Mouse (Mus musculus) embryonic facial prominence, embryonic 13.5 days (tissue): ENCODE measurements around the gene Cdiptos. TPM values are rescaled to one million over a fixed set of nuclear protein-coding genes. Genes with fewer than 3 reads are reported as not detected.

Source experiments
- ATAC-seq: fragments of 200-750 bp; cut with Nextera tagmentation; 2 replicates; pipeline ENCODE4 v1.8.0; 2017; ENCODE audit warnings: low read depth; ENCODE audit not compliant: insufficient number of reproducible peaks, insufficient read depth, low FRiP score, low TSS enrichment
- H3K27ac ChIP-seq: fragments of 300-500 bp; sonication (generic); 2 replicates; pipeline ENCODE4 v1.5.1; 2015; ENCODE audit warnings: moderate library complexity, mild to moderate bottlenecking, inconsistent platforms
- H3K27me3 ChIP-seq: fragments of 300-500 bp; sonication (generic); 2 replicates; pipeline ENCODE4 v1.6.1; 2015; ENCODE audit warnings: mild to moderate bottlenecking, inconsistent platforms
- H3K36me3 ChIP-seq: fragments of 300-500 bp; sonication (generic); 2 replicates; pipeline ENCODE4 v1.6.1; 2015; ENCODE audit warnings: mild to moderate bottlenecking, inconsistent platforms
- H3K4me1 ChIP-seq: fragments of 300-500 bp; sonication (generic); 2 replicates; pipeline ENCODE4 v1.6.1; 2015; ENCODE audit warnings: inconsistent platforms
- H3K4me2 ChIP-seq: fragments of 300-500 bp; sonication (generic); 2 replicates; pipeline ENCODE4 v1.6.1; 2015; ENCODE audit warnings: moderate library complexity, mild to moderate bottlenecking, inconsistent platforms
- H3K4me3 ChIP-seq: fragments of 300-500 bp; sonication (generic); 2 replicates; pipeline ENCODE4 v1.5.1; 2015; ENCODE audit warnings: mild to moderate bottlenecking, inconsistent platforms
- H3K9ac ChIP-seq: fragments of 300-500 bp; sonication (generic); 2 replicates; pipeline ENCODE4 v1.6.1; 2015; ENCODE audit warnings: mild to moderate bottlenecking, inconsistent platforms
- H3K9me3 ChIP-seq: fragments of 300-500 bp; sonication (generic); 2 replicates; pipeline ENCODE4 v1.6.1; 2016; ENCODE audit warnings: inconsistent platforms
- WGBS: fragments of 180-500 bp; shearing (Covaris S2); methylation state at CpG from one replicate; pipeline ENCODE4 v1.1.7; 2015; ENCODE audit warnings: mixed read lengths; 5-methylcytosine and 5-hydroxymethylcytosine counted together
- polyA plus RNA-seq: library from polyadenylated mRNA; unstranded; fragments of >200 nt; fragmentation: Nextera tagmentation; extraction: Ambion mirVana; gene quantifications from 2 replicates; pipeline ENCODE4 v1.2.1, GENCODE M21; 2015

The Cdiptos gene
- polyA plus RNA-seq, 1 experiment from 2014 or later: 1.7 TPM

GRCm38 (mm10) chr7:127012374-127012773 is 36.5 kb upstream of the Cdiptos start:
- H3K4me2 ChIP-seq: no peak overlapping the region
- no peak overlapping the region for H3K4me3 ChIP-seq
- no peak overlapping the region for H3K27ac ChIP-seq
- H3K9me3 ChIP-seq: no peaks in the 10 kb centered on the region
- 91% methylated on average over 6 of the region's 6 CpGs for WGBS
- peaks cover 31% of the 10 kb centered on the region for H3K4me1 ChIP-seq
- ATAC-seq: no peak
- no peak overlapping the region for H3K9ac ChIP-seq
- peaks cover 54% of the 10 kb centered on the region for H3K36me3 ChIP-seq
- no peaks in the 10 kb centered on the region for H3K27me3 ChIP-seq

- H3K9me3 ChIP-seq: no peaks in the 10 kb centered on the region
Observed at GRCm38 (mm10) chr7:127011717-127012116, 35.8 kb upstream of the Cdiptos start.

GRCm38 (mm10) chr7:127011051-127011450 is 35.2 kb upstream of the Cdiptos start:
- H3K27ac ChIP-seq: no peak overlapping the region
- no peaks in the 10 kb centered on the region for H3K9me3 ChIP-seq
- H3K4me3 ChIP-seq: no peak overlapping the region
- peaks cover 54% of the 10 kb centered on the region for H3K36me3 ChIP-seq
- peaks cover 33% of the 10 kb centered on the region for H3K4me1 ChIP-seq
- H3K9ac ChIP-seq: no peak overlapping the region
- ATAC-seq: no peak
- H3K27me3 ChIP-seq: no peaks in the 10 kb centered on the region
- H3K4me2 ChIP-seq: no peak overlapping the region
- WGBS: 90% methylated on average over 2 of the region's 2 CpGs

More at GRCm38 (mm10) chr7:127011717-127012116, 35.8 kb upstream of the Cdiptos start:
- Histone ChIP-seq H3K9ac (no peak overlapping the region), H3K27ac (no peak overlapping the region), H3K36me3 (peaks cover 54% of the 10 kb centered on the region), H3K27me3 (no peaks in the 10 kb centered on the region), H3K4me1 (peaks cover 36% of the 10 kb centered on the region), H3K4me2 (no peak overlapping the region), H3K4me3 (no peak overlapping the region)
- no peak for ATAC-seq
- whole genome bisulfite sequencing: 70% methylated on average over 2 of the region's 2 CpGs

- Histone ChIP-seq H3K4me3 (no peak overlapping the region), H3K36me3 (peaks cover 39% of the 10 kb centered on the region), H3K9ac (no peak overlapping the region), H3K9me3 (no peaks in the 10 kb centered on the region), H3K4me2 (no peak overlapping the region), H3K27me3 (no peaks in the 10 kb centered on the region), H3K27ac (no peak overlapping the region), H3K4me1 (peaks cover 17% of the 10 kb centered on the region)
- 81% methylated on average over 17 of the region's 17 CpGs for WGBS
- ATAC-seq: no peak
Observed at GRCm38 (mm10) chr7:127009307-127010085, 33.6 kb upstream of the Cdiptos start.

- peak overlapping the region; percentile 22; the same call in 1 of the 2 replicates for H3K27ac ChIP-seq
- H3K36me3 ChIP-seq: peaks cover 28% of the 10 kb centered on the region
- no peak overlapping the region for H3K4me2 ChIP-seq
- H3K4me1 ChIP-seq: peaks cover 12% of the 10 kb centered on the region
- no peaks in the 10 kb centered on the region for H3K27me3 ChIP-seq
- H3K4me3 ChIP-seq: no peak overlapping the region
- 0 out of 2 replicates have a peak, but pooled peaks have one; percentile 35 for ATAC-seq
- WGBS: 70% methylated on average over 9 of the region's 9 CpGs
- peak overlapping the region; percentile 40; the same call in 1 of the 2 replicates for H3K9ac ChIP-seq
- no peaks in the 10 kb centered on the region for H3K9me3 ChIP-seq
Observed at GRCm38 (mm10) chr7:127008239-127009019, 32.5 kb upstream of the Cdiptos start.

DNA sequence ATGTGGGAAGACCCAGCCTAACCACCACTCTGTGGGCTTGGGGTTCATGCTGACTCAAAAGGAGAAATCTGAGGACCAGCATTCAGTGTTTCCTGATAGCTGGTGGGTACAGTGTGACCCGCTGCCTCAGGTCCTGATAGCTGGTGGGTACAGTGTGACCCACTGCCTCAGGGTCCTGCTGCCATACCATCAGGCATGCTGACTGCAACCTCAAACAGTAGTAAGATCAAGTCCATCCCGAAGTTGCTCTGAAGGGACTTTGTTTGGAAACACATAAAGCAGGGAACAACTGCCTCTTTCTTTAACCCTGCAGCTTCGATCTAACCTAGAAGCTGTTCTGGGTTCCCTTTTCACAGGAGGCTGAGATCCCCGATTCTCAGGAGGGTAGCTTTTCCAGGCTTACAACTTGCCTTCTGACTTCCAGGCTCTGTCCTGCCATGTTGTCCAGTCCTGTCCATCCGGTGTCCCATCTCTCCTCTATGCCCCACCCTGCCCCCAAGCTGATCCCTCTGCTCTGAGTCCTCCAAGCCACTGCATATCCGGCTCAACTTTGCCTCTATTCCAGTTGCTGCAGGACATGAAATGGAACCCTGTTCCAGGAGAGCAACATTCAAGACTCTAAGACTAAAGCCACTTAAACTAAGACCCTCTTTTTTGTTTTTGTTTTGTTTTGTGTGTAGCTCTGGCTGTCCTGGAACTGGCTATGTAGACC is 31.6 kb upstream of the Cdiptos start:
- 73% methylated on average over 6 of the region's 6 CpGs for WGBS
- no peaks in the 10 kb centered on the region for H3K27me3 ChIP-seq
- H3K9ac ChIP-seq: 0 out of 2 replicates have a peak overlapping the region, but pooled peaks have one; percentile 27

DNA sequence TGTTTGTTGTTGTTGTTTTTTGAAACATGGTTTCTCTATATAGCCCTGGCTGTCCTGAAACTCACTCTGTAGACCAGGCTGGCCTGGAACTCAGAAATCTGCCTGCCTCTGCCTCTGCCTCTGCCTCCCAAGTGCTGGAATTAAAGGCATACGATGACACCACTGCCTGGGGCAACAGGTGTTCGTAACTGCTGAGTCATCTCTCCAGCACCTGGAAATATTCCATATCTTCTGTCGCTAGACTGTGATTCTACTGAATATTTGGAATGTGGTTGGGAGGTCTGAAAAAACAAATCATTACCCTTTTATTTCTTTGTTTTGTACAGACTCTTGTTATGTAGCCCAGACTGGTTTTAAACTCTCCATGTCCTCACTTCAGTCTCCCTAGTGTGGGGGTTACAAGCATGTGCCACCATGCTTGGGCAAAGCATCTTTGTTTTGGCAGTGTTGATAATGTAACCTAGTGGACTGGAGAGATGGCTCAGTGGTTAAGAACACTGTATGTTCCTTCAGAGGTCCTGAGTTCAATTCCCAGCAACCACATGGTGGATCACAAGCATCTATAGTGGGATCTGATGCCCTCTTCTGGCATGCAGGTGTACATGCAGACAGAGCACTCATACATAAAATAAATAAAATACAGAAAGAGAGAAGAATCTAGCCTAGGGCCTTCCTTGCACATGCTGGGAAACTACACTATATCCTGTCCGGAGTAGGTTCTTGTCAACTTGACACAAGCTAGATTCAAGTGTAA is 28.4 kb upstream of the Cdiptos start:
- Histone ChIP-seq H3K36me3 (no peaks in the 10 kb centered on the region), H3K4me3 (no peak overlapping the region), H3K27me3 (no peaks in the 10 kb centered on the region), H3K9ac (no peak overlapping the region), H3K9me3 (no peaks in the 10 kb centered on the region), H3K4me1 (peaks cover 12% of the 10 kb centered on the region), H3K4me2 (no peak overlapping the region), H3K27ac (no peak overlapping the region)
- 87% methylated on average over 4 of the region's 4 CpGs for WGBS
- no peak for ATAC-seq

More for the DNA sequence above, 31.6 kb upstream of the Cdiptos start:
- no peak overlapping the region for H3K4me3 ChIP-seq
- H3K36me3 ChIP-seq: peaks cover 19% of the 10 kb centered on the region
- no peak for ATAC-seq
- H3K4me2 ChIP-seq: no peak overlapping the region
- no peak overlapping the region for H3K27ac ChIP-seq
- H3K4me1 ChIP-seq: peaks cover 12% of the 10 kb centered on the region
- H3K9me3 ChIP-seq: no peaks in the 10 kb centered on the region

DNA sequence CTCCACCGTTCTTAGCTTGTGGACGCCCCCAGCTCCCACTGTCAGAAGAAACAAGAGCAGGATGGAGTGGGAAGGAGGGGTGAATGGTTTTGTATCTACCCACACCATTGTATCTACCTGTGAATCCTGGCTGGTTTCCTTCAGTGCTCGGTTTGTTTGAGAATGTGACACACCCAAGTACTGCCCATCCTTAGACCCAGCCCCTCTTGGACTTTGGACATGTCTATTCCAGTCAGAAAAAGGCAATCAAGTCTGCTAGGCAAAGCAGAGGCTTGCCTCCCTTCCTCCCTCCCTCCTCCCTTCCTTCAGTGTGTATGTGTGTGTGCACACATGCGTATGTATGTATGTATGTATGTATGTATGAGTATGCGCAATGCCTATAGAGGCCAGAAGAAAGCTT is 27.7 kb upstream of the Cdiptos start:
- Histone ChIP-seq H3K4me1 (peaks cover 8% of the 10 kb centered on the region), H3K27ac (no peak overlapping the region), H3K9ac (no peak overlapping the region), H3K4me3 (no peak overlapping the region), H3K36me3 (no peaks in the 10 kb centered on the region), H3K9me3 (no peaks in the 10 kb centered on the region), H3K27me3 (no peaks in the 10 kb centered on the region), H3K4me2 (no peak overlapping the region)
- ATAC-seq: no peak
- 89% methylated on average over 5 of the region's 5 CpGs for WGBS

GRCm38 (mm10) chr7:126999568-126999967 is 23.7 kb upstream of the Cdiptos start:
- H3K27ac ChIP-seq: no peak overlapping the region
- H3K4me2 ChIP-seq: no peak overlapping the region
- 76% methylated on average over 10 of the region's 10 CpGs for WGBS
- no peaks in the 10 kb centered on the region for H3K4me1 ChIP-seq
- H3K4me3 ChIP-seq: no peak overlapping the region
- H3K9ac ChIP-seq: no peak overlapping the region
- no peaks in the 10 kb centered on the region for H3K27me3 ChIP-seq
- no peaks in the 10 kb centered on the region for H3K36me3 ChIP-seq
- no peaks in the 10 kb centered on the region for H3K9me3 ChIP-seq
- no peak for ATAC-seq

GRCm38 (mm10) chr7:126996449-126996848 is 20.6 kb upstream of the Cdiptos start:
- Histone ChIP-seq H3K4me3 (no peak overlapping the region), H3K4me1 (no peaks in the 10 kb centered on the region), H3K9ac (no peak overlapping the region), H3K4me2 (no peak overlapping the region), H3K36me3 (no peaks in the 10 kb centered on the region), H3K9me3 (no peaks in the 10 kb centered on the region), H3K27ac (no peak overlapping the region), H3K27me3 (no peaks in the 10 kb centered on the region)
- WGBS: 76% methylated on average over 4 of the region's 4 CpGs
- no peak for ATAC-seq

DNA sequence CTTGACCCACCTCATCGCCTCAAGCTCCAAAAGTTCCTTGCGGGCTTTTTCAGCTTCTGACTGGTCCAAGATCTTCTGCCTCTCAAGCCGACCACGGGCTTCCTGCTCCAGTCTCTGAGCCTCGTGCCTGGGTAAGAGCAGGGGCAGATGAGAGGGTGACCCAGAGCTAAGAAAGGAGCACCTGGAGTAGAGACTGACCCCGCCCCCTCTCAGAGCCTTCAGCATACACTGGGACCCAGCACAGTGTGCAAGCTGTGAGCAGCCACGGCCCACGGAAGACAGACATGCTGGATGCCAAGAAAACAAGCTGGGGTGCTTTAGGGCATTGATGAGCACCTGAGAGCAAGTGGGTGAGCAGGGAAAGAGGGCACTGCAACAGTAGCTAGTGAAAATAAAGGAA is 12.9 kb upstream of the Cdiptos start:
- Histone ChIP-seq H3K4me3 (no peak overlapping the region), H3K27me3 (no peaks in the 10 kb centered on the region), H3K4me2 (no peak overlapping the region), H3K4me1 (no peaks in the 10 kb centered on the region), H3K9ac (no peak overlapping the region), H3K9me3 (no peaks in the 10 kb centered on the region), H3K36me3 (no peaks in the 10 kb centered on the region), H3K27ac (no peak overlapping the region)
- 75% methylated on average over 8 of the region's 8 CpGs for WGBS
- ATAC-seq: no peak
